Mouse (Mus musculus) cerebellum, adult (tissue): ENCODE results near the gene Cdh12.
"Not testable (repeated sequence)": the region's sequence is repeated elsewhere in the genome, so short reads cannot be mapped to it uniquely, and the experiment has no call there.

ENCODE experiments used
- ATAC-seq: cut with Nextera tagmentation; 2 replicates; pipeline ENCODE4 v1.9.2; 2017; ENCODE audit warnings: mild to moderate bottlenecking, moderate library complexity, mixed read lengths; ENCODE audit not compliant: insufficient number of reproducible peaks, low FRiP score, low TSS enrichment

Gene Cdh12

DNA sequence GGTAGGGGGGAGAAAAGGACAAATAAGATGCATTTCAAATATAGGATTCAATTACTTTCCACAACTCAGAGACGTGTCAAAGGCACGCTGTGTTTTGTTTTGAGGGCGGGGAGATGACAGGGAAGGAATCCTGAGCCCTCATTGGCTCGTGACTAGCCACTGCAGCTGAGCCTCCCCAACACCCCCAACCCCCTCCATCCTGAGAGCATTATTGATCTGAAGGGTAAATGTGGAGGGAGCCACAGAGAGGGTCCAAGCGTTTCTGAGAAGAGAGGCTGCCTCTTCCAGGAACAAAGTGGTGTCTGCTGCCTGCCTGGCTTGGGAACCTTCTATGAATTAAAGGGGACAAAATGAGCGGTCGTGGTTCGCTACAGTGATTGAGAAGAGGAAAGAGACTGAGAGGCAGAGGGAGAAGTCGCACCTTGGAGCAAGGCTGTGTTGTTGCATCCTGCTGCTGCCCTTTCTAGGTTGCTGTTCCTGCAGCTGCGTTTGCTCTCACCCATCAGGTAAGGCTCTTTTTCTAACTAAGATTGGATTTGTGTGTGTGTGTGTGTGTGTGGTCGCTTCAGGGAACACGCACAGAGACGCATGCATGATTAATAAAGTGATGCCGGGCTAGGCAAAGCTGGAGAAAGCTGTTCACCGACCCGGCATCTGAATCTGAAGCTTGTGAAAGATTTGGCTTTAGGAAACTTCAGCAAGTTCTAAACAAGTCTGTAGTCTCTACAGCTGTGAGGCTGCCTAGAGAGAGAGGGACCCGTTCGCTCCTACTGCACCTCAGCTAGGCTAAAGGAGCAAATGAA, at the start of gene Cdh12:
TSS of gene Cdh12 (plus strand) at position 405 of the 803 bp plus-strand sequence.
- ATAC-seq, result no peak

DNA sequence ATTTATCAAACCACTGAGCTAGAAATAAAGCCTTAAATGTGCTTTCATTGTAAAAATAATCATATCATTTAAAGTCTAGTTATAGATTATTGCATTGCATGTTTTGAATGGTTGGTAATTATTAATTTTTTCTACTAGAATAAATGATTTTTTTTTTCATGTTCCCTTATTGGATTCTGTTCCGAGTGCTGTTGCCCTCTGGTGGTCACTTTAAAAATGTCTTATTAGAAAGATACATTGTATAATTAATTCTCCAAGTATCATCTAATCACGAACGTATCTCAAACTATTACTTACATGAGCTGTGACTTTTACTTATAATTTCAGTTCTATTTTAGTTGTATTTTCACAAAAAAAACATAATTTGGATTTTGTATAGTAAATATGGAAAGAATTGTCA, 45.5 kb upstream of the Cdh12 start:
- ATAC-seq, result no peak

DNA sequence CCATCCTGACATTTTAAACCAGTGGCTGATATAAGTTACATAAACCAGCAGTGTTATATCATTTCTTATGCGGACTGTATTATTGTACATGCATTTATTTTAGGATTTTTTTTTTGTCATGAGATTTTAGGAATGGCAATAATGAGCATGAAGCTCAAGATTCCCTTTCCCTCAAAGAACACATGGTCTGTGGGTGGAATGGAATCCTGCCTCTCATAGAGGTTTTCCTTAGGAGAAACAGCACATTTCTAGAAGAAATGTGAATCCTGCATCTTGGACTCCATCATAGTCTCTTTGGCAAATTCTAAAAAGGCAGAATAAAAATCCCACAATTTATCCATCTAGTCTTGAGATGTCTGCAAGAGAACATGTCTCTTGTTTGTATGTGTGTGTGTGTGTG, 35.7 kb upstream of the Cdh12 start:
- no peak for ATAC-seq

DNA sequence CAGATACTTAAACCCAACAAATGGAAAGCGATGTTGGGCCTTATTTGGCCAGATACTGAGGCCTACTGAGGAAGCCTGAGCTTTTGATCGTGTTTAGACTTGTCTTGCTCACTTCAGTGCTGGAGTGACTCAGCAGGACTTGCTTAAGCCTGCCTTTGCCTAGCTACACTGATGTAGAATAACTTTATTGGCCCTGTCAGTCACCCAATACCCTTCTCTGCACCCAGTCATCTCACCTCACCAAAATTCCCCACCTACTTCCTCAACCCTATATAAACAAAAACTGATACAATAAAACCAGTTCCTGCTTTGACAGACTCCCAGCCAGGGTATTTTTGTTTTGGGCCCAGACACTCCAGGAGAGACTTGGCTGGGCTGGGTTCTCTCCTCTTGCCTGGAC, 12.7 kb upstream of the Cdh12 start:
- ATAC-seq, result no peak

DNA sequence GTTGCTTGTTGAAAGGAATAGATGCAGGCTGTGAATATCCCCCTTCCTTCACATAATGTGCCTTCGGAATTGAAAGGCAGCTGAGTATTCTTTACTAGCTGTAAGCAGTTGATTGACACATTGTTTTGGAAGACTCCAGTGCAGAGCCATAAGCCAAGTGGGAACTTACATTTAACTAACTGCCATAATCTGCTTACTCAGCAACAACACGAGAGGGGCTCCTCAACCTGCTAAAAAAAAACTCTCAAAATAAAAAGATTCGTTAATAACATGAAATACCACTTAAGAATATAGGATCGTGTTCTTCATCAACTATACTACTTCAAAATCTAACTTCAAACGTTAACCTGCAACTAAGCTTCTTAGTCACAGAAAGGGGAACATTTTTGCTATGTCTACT, 1.5 kb downstream of the Cdh12 start:
- ATAC-seq, result no peak

DNA sequence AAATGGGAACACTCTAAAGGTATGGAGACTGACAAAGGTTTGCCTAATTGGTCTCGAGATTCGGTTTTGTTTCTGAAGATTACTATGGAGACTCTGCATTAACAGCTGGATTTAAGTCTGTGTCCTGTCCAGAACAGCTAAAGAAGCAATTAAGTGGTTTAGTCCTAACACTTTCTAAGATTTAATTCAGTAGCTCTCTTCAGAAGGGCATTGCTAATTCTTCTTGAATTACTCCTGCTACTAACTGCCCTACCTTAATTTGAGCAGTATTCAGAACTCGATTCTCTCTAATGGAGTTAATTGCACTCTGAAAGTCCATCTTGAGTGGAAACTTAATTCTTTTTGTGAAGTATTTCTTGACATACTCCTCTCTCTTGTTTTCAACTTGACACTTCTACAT, 9.4 kb downstream of the Cdh12 start:
- no peak for ATAC-seq

DNA sequence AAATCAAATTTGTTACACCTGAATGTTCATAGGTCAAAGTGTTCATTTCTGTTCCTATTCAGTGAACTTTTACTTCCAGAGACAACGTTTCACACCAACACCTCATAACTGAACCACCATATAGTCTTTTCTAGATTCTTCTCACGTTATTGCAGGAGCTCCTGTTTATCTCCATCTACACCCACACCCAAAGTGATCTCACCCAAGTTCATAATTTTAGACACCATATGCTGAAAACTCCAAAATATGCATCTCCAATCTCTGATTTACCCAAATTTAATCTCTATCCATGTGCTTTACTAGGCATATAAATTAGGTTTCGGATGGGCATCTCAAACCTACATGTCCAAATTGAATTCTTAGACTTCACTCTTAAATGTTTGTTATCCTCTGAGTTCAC, 13.4 kb downstream of the Cdh12 start:
- ATAC-seq, result no peak

DNA sequence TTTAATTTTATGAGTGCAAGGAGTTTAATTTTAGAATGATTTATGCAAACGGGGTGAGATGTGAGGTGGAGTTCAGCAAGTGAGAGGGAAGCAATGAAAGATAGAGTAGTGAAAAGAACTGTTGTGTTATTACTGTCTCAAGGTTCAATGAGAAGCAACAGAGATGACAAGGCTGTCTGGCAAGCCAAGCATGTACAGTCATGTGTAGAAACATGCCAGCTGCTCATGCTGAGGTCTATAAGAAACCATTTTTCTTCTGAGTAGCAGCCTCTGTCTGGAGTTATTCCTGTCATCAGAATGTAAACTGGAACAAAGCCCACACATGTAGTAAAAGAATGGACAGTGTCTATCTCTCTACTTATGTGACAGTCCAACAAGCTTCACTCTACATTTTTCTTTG, 14.5 kb downstream of the Cdh12 start:
- ATAC-seq, result no peak

DNA sequence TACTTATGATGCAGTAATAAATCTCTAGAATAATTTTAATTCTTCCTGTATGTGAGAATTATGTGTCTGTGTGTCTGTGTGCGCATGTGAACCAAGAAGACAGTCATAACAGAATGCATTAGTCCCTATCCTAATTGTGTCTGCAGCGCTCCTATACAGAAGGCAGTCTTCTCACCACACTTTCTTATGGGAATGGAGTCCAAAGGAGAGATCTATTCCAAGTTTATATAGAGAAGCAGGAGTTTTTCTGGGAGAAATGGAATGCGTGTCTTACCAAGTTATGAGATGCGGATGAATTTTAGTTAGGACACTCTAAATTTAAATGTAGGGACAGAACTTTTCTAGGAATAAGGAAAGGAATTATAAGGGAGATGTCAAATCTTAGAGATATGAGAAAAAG, 101.9 kb downstream of the Cdh12 start:
- no peak for ATAC-seq

DNA sequence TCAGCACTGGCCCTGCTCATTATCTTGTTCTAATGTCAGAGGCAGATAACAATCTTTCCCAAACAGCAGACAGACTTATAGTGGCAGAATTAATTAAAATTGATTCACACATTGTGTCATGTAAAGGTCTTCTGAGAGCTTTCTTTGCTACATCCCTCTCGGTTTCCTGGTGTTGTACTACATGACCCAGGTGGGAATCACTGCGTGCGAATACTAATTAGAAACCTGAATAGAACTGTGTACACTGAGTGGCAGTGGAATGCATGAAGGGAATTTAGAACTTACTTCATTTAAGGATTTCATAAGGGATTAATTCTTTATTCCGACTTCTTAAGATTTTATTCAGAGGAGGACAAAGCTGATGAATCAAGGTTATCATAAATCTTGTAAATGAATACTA, 121.9 kb downstream of the Cdh12 start:
- no peak for ATAC-seq

DNA sequence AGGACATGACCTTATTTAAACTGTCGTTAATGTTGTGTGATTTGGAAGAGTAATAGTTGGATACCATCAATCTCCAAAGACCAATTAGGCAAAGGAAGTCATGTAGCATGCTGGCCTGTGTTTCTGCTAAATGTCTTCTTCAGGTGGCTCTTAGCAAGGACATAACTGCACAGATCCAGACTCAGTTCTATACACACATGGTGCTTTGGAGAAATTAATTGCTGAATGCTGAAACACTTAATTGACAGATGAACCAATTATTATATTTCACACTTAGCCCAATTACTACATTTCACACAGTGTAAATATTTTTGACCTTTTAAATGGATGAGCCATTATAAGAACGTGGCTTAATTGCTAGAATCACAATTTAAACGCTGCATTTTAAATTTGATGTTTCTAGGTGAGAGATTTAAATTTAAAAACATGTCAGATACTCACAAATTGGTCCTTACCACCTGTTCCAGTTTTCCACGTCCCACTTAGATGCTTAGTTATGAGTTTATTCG, 133.6 kb downstream of the Cdh12 start:
- ATAC-seq, result no peak

DNA sequence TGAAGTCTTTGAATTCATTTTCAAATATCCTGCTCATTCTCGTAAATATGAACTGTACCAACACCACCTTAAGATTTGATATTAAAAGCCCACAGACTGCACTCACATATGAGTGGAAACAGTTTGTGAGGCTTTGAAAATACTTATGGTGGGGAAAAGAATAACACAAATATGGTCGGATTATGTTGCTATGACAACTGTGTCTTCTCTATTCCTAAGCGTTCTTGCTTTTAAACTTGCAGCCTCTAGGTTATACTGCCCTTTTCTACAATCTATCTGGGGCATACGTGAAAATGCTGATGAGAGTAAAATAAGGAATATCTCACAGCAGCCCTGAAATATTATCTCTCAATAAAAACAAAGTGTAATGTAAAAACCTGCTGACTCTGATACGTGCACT, 142.5 kb downstream of the Cdh12 start:
- no peak for ATAC-seq

DNA sequence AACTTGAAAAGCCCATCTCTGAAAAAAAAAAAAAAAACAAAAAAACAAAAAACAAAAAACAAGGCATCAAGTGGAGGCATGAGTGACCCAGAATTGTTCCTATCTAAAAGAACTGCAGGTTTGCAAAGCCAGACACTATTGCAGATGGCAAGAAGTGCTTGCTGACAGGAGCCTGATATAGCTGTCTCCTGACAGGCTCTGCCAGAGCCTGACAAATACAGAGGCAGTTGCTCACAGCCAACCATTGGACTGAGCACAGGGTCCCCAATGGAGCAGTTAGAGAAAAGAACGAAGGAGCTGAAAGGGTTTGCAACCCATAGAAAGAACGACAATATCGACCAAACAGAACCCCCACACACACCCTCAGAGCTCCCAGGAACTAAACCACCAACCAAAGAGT, 156.7 kb downstream of the Cdh12 start:
- ATAC-seq, result not testable (repeated sequence)

DNA sequence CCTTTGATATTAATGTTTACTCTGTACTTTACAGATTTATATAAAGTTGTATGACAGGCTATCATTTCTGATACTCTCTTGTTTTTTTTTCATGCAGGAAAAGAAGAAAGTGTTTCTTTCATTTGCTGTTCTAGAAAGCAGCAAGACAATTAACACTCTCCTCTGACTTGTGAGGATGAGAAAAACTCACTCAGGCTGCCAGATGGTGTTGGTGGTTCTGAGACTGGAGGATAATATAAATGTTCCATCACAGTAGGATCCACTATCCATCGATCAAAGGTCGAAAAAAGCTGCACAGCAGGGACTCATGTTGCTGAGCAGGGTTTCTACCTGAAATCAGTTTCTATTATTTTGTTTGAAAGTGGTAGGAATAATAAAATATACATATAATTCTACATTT, 185.5 kb downstream of the Cdh12 start:
- no peak for ATAC-seq

DNA sequence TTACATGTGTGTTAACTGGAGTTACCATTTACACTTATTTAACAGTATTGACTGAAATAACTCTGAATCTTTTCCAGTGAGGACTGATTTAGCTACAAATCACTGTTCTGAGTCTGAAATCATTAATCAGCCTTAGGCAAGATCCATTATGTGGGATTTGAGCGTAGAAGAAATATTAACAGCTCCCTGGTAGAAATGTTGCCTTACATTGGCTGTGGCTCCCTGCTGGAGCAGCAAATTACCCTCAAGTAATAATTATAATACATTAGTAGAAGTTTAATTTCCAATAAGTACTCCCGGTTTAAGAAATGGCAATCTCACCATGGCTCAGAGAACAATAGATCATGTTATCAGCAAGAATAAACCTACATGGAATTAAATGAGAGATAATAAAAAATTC, 190.1 kb downstream of the Cdh12 start:
- no peak for ATAC-seq

DNA sequence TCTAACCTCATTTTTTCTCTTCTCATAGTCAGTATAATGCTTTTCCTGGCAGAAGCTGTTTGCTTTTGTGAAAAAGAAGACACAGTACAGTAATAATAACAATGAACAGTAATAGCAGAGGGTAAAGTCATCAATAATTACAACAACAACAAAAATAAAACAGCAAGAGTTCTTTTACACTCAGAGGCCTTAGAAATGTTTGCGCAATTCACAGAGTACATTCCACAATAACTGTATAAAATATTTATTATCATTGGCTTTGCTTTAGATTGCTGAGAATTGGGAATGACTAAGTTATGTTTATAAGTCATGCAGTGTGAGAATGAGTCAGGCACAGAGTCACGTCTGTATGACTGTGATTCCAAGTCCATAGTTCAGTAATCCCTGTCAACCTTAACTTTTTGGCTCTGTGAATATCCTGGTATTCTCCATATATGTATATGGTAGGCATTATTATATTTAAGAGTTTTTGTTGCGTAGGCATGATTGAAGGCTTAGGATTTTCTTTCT, 193.9 kb downstream of the Cdh12 start:
- ATAC-seq, result no peak

DNA sequence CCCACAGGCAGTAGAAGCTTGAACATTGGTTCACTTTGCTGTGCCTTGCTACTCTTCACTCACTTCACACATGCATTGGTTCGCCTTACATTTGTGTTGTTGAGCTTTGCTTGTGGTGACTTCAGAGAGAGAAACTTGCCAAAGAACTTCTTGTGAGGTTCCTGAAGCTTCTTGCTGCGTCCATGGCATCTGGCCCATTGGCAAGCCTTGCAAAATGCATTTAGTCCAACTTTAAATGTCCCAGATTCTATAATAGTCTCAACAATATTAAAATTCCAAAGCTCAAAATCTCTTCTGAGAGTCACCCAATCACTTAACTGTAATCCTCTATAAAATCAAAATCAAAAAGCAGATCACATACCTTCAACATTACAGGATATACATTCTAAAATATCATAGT, 211.2 kb downstream of the Cdh12 start:
- no peak for ATAC-seq

DNA sequence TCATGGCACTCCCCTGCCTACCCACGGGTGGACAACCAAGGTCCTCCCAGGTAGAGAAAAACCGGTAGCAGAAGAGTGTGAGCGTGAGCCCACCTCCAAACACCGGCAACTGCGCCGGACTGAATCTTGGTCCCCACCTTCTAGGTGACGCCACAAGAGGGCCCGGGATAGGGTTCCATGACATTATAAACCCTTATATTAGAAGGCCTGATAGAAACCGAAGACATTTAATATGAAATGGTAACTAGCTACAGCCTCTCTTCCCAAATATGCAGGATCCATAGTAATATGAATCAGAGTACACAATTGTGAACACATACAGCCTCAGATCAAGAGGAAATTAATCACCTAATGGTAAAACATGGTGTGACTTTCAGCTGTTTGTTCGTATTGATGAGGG, 217.6 kb downstream of the Cdh12 start, which contains the start of gene Acot10:
TSS of gene Acot10 (minus strand) at position 101 of the 400 bp plus-strand sequence.
- no peak for ATAC-seq

DNA sequence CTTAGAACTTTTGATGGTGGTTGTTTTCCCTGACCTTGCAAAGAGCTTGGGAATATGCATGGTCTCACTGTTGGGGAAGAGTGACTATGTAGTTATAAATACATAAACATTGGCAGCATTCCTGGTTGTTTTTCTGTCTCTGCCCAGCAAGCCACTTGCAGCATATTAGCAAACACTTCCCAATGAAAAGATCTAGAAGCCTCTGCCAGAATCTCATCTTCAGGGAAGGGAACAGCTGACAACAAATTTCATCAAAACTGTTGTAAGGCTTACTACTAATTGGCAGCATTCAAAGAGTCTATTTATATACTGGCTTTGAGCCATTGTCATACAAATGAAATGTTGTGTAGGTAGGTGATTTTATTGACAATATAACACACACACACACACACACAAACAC, 218.3 kb downstream of the Cdh12 start:
- ATAC-seq, result no peak

DNA sequence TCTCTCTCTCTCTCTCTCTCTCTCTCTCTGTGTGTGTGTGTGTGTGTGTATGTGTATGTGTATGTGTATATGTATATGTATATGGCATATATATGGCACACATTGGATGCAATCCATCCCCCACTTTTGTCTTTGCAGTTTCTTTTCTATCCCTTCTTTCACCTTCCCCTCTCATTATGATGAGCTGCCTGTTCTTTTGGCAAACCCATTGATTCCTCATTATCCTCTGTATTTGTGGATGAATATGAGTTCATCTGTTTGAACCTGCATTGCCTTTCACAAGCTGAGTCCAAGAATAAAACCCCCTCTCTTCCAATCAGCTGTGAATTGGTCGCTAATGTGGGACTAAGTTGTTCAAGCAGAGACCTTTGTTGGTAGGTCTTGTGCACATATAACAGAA, 218.9 kb downstream of the Cdh12 start:
- ATAC-seq, result no peak

DNA sequence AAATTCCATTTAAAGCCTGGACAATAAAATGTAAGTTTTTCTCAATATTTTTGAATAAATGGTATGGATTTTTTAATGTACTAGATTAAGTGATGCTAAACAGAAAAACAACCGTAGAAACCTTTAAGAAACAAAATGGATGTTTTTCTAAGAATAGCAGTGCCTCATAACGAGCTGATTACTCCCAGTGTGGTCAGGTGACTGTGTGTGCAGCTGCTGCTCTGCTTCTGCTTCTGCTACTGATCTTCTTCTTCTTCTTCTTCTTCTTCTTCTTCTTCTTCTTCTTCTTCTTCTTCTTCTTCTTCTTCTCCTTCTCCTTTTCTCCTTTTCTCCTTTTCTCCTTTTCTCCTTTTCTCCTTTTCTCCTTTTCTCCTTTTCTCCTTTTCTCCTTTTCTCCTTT, 220.4 kb downstream of the Cdh12 start:
- ATAC-seq, result not testable (repeated sequence)

DNA sequence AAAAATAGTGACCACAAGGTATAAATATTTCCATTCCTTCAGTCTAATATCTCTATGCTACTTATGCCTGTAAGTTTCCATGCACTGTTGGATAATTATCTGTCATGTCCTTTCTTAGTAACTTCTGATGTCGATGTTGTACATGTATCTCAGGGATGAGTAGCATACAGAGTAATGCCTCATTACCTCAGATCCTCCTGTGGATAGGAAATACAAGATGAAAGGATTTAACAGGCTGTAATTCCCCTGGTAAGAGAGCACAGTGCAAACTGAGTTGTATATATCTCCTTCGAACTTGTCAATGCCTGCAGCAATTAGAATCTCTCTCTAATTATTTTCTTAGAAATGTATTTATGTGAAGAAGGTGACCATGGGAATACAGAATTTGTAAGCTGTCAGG, 233.7 kb downstream of the Cdh12 start:
- ATAC-seq, result no peak
